Mouse (Mus musculus) forebrain, embryonic 11.5 days (tissue): Measurements from ENCODE around the gene H2afv. TPM values are rescaled to one million over a fixed set of nuclear protein-coding genes. Genes with fewer than 3 reads are reported as not detected.
"Not testable (repeated sequence)": the region's sequence is repeated elsewhere in the genome, so short reads cannot be mapped to it uniquely, and the experiment has no call there.

Source experiments
- ATAC-seq: fragments of 200-750 bp; cut with Nextera tagmentation; replicated peaks from 2 replicates; pipeline ENCODE4 v1.8.0; 2017; ENCODE audit warnings: moderate TSS enrichment; ENCODE audit not compliant: low FRiP score
- DNase-seq: peaks from one replicate; pipeline ENCODE4 v3.0.0-alpha.2; 2017; ENCODE audit warnings: low spot score
- H3K27ac ChIP-seq: fragments of 300-500 bp; sonication (generic); 2 replicates; pipeline ENCODE4 v1.5.1; 2014; ENCODE audit warnings: low read depth, low read length
- H3K27me3 ChIP-seq: fragments of 300-500 bp; sonication (generic); 2 replicates; pipeline ENCODE4 v1.6.1; 2014; ENCODE audit warnings: mild to moderate bottlenecking, low read length, mixed read lengths; ENCODE audit not compliant: control insufficient read depth, insufficient read depth
- H3K36me3 ChIP-seq: fragments of 300-500 bp; sonication (generic); 2 replicates; pipeline ENCODE4 v1.6.1; 2014; ENCODE audit warnings: mild to moderate bottlenecking, low read length, moderate library complexity, mixed read lengths; ENCODE audit not compliant: control insufficient read depth, insufficient read depth
- H3K4me1 ChIP-seq: fragments of 300-500 bp; sonication (generic); replicated peaks from 2 replicates; pipeline ENCODE4 v1.6.1; 2014; ENCODE audit warnings: low read length, mixed read lengths; ENCODE audit not compliant: control insufficient read depth, insufficient read depth
- H3K4me2 ChIP-seq: fragments of 300-500 bp; sonication (generic); 2 replicates; pipeline ENCODE4 v1.6.1; 2014; ENCODE audit warnings: low read depth, mild to moderate bottlenecking, low read length, moderate library complexity, mixed read lengths; ENCODE audit not compliant: severe bottlenecking
- H3K4me3 ChIP-seq: fragments of 300-500 bp; sonication (generic); 2 replicates; pipeline ENCODE4 v1.5.1; 2014; ENCODE audit warnings: low read depth, low read length
- H3K9ac ChIP-seq: fragments of 300-500 bp; sonication (generic); 2 replicates; pipeline ENCODE4 v1.6.1; 2014; ENCODE audit warnings: low read length
- H3K9me3 ChIP-seq: fragments of 300-500 bp; sonication (generic); 2 replicates; pipeline ENCODE4 v1.6.1; 2016; ENCODE audit warnings: low read length, mixed read lengths; ENCODE audit not compliant: control insufficient read depth
- WGBS: fragments of 180-500 bp; shearing (Covaris S2); extraction: QIAGEN DNeasy Blood & Tissue Kit; methylation state at CpG from one replicate; pipeline ENCODE4 v1.1.7; 2014; 5-methylcytosine and 5-hydroxymethylcytosine counted together
- polyA plus RNA-seq: library from polyadenylated mRNA; unstranded; fragments of >200 nt; fragmentation: Nextera tagmentation; extraction: Ambion mirVana; gene quantifications from 2 replicates; pipeline ENCODE4 v1.2.1, GENCODE M21; 2014

The H2afv gene
- polyA plus RNA-seq, 1 experiment from 2014 or later: 962 TPM

DNA sequence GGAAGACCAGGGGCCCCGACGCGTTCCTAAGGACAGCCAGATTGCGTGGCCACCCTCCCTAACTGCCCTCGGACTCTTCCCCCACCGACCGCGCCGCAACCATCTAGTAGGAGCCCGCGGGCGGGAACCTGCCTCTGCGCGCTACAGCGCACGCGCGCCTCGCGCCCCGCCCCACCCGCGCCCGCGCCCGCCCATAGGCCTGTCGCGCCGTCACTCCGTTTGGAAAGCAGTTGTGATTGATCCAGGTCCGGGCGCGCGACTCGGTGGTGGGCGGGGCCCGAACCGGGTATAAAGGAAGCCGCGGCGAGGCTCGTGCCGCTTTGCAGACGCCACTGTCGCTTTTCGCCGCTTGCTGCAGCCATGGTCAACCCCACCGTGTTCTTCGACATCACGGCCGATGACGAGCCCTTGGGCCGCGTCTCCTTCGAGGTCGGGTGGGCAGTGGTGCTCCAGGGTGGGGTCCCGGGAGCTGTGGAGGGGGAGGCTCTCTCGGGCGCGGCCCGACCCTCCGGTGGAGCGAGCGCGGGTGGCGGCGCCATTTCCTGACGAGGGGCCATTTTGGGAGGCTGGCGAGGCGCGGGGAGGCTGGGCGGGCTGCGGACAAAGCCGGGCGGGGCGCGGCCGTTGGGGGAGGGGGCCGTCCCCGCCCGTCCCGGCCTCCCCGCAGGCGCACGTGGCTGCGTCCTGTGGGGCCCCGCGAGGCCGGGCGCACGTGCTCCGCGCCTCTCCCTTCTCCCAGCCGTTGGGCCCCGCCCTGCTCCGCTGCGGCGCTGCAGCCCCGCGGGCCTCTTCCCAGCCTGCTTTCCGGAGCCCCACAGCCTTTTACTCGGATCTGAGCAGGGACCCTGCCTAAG lies 28.5 kb downstream of the H2afv start:
- H3K27ac ChIP-seq: peak overlapping the region; percentile 93
- peak; percentile 96 for ATAC-seq
- no peaks in the 10 kb centered on the region for H3K9me3 ChIP-seq
- H3K4me2 ChIP-seq: peak overlapping the region; percentile 67
- H3K4me1 ChIP-seq: peaks cover 3% of the 10 kb centered on the region
- peak; percentile 100 for DNase-seq
- H3K27me3 ChIP-seq: no peaks in the 10 kb centered on the region
- H3K36me3 ChIP-seq: peaks cover 5% of the 10 kb centered on the region; the same call in 1 of the 2 replicates
- H3K9ac ChIP-seq: peak overlapping the region; percentile 97
- H3K4me3 ChIP-seq: peak overlapping the region; percentile 96
- under 1% methylated on average over 96 of the region's 102 CpGs for WGBS

DNA sequence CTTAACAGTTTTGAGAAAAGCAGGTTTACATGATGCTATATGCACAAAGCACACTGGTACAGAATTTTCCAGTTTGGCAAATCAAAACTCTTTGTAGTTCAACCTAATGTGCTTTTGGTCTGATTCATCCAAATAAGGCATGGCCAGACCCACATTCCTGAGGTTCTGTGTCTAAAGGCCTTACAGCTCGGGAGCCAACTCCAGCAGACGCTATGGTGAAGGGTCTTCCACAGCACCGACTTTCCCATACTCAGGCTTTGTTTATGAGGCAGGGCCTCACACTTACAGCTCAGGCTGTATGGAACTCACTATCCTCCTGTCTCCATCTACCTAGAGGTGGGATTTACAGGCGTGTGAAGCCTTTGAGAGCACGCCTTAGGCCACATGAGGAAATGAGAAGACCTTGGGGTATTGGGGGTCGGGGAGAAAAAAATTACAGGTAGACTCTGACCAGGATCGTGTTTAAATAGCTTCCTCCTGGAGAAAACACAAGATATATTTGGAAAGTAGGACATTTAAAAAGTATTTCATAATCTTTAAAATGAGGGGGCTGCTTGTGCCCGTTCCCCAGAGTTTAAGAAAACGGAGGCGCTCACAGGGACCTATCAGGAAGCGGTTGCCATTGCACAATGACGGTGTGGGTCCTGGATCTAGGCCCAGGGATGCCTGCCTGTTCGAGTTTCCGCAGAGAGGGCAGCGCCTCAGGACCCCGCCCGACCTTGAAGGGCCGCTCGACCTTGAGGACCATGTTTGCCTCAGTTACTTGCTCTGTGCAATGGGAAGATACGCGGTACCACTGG lies 29.3 kb downstream of the H2afv start, which contains the start of gene Ppia:
Gene Ppia, plus strand, starts transcription at position 693 of the 800 bp plus-strand sequence.
- Histone ChIP-seq H3K27ac (peak within 1 kb of the TSS; percentile 93), H3K4me2 (peak within 1 kb of the TSS; percentile 67), H3K4me3 (peak within 1 kb of the TSS; percentile 96), H3K4me1 (peaks cover 3% of the 10 kb centered on the region), H3K36me3 (peaks cover 5% of the 10 kb centered on the region; the same call in 1 of the 2 replicates), H3K27me3 (no peaks in the 10 kb centered on the region), H3K9ac (peak within 1 kb of the TSS; percentile 97), H3K9me3 (no peaks in the 10 kb centered on the region)
- no peak for DNase-seq
- ATAC-seq: peak; percentile 64; the same call in 1 of the 2 replicates
- 8% methylated on average over 21 of the region's 21 CpGs for WGBS

DNA sequence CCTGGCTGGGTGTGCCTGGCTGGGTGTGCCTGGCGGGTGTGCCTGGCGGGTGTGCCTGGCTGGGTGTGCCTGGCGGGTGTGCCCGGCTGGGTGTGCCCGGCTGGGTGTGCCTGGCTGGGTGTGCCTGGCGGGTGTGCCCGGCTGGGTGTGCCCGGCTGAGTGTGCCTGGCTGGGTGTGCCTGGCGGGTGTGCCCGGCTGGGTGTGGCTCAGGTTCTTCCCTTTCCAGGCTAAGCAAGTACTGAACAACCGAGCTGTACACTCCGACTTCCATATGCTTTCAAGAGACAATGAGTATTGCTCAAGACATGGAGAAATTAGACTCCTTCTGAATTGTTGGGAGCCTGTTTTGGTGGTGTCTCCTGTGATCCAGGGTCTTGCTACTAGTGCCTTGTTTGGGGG lies 31.0 kb downstream of the H2afv start:
- no peak for ATAC-seq
- 96% methylated on average over 12 of the region's 12 CpGs for WGBS
- H3K9ac ChIP-seq: no peak overlapping the region

GRCm38 (mm10) chr11:6411684-6412083 lies 32.6 kb downstream of the H2afv start:
- DNase-seq (peak; percentile 87), ATAC-seq (no peak)
- Histone ChIP-seq H3K27ac (no peak overlapping the region), H3K9me3 (no peaks in the 10 kb centered on the region), H3K4me1 (peaks cover 3% of the 10 kb centered on the region), H3K36me3 (no peaks in the 10 kb centered on the region), H3K4me2 (no peak overlapping the region), H3K27me3 (no peaks in the 10 kb centered on the region), H3K4me3 (no peak overlapping the region), H3K9ac (no peak overlapping the region)
- whole genome bisulfite sequencing: 9% methylated on average over 5 of the region's 5 CpGs

More for the DNA sequence above, 31.0 kb downstream of the H2afv start:
- Histone ChIP-seq H3K27ac (no peak overlapping the region), H3K36me3 (no peaks in the 10 kb centered on the region), H3K4me2 (no peak overlapping the region), H3K4me3 (no peak overlapping the region), H3K27me3 (no peaks in the 10 kb centered on the region), H3K9me3 (no peaks in the 10 kb centered on the region), H3K4me1 (peaks cover 3% of the 10 kb centered on the region)
- peak; percentile 54 for DNase-seq

- H3K9ac ChIP-seq, H3K36me3 ChIP-seq, H3K9me3 ChIP-seq, H3K27ac ChIP-seq, H3K4me2 ChIP-seq, H3K27me3 ChIP-seq, H3K4me1 ChIP-seq, DNase-seq, ATAC-seq, H3K4me3 ChIP-seq: not testable (repeated sequence)
- WGBS: 85% methylated on average over 5 of the region's 5 CpGs
These were observed 33.5 kb downstream of the H2afv start for GRCm38 (mm10) chr11:6410755-6411154.

DNA sequence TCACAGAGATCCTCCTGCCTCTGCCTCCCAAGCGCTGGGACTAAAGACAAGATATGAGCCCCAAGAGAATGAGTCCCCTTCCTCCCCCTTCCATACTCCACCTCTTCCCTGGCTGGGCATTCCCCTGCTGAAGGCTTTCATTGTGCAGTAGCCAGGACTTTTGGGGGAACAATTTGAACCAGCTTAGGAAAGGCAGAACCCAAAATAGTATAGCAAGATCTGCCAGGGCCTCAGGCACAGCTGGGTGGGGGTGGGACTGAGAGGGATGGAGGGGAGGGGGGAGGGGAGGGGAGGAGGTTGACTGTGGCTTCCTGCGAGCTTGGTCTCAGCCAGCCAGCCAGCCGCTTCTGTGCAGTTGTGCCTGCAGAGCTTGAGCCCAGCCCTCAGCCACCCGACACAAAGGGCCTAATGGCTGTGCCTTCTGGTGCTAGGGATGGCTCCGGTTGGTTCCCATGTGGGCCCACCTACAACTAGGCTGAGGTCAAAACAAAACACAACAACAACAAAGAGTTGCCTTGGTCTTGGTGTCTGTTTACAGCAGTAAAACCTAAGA lies 34.1 kb downstream of the H2afv start:
- no peak for ATAC-seq
- no peak for DNase-seq
- 56% methylated on average over 5 of the region's 5 CpGs for WGBS
- Histone ChIP-seq H3K9me3 (no peaks in the 10 kb centered on the region), H3K27me3 (no peaks in the 10 kb centered on the region), H3K27ac (no peak overlapping the region), H3K4me3 (no peak overlapping the region), H3K36me3 (peaks cover 4% of the 10 kb centered on the region; the same call in 1 of the 2 replicates), H3K4me1 (peaks cover 3% of the 10 kb centered on the region), H3K4me2 (no peak overlapping the region), H3K9ac (no peak overlapping the region)

GRCm38 (mm10) chr11:6407162-6407621 lies 37.1 kb downstream of the H2afv start:
- no peaks in the 10 kb centered on the region for H3K27me3 ChIP-seq
- no peak overlapping the region for H3K4me3 ChIP-seq
- peaks cover 22% of the 10 kb centered on the region for H3K36me3 ChIP-seq
- no peaks in the 10 kb centered on the region for H3K4me1 ChIP-seq
- H3K27ac ChIP-seq: no peak overlapping the region
- WGBS: 86% methylated on average over 3 of the region's 3 CpGs
- no peaks in the 10 kb centered on the region for H3K9me3 ChIP-seq
- no peak overlapping the region for H3K4me2 ChIP-seq
- ATAC-seq (no peak), DNase-seq (no peak)
- no peak overlapping the region for H3K9ac ChIP-seq
